Mouse (Mus musculus): Measurements from ENCODE around the gene Slc38a2. TPM values are rescaled to one million over a fixed set of nuclear protein-coding genes. Genes with fewer than 3 reads are reported as not detected.

Slc38a2 gene
- polyA plus RNA-seq, 1 experiment from 2014 or later, result 199 TPM

- H3K27me3 ChIP-seq, result no peaks in the 10 kb centered on the region
- peaks cover 4% of the 10 kb centered on the region for H3K4me1 ChIP-seq
- no peak overlapping the region for H3K27ac ChIP-seq
- ATAC-seq (ENCODE audit: low FRiP score), result no peak
- no peak overlapping the region for H3K9ac ChIP-seq
- no peak overlapping the region for H3K4me3 ChIP-seq (replicated peaks)
- H3K9me3 ChIP-seq, result no peaks in the 10 kb centered on the region
- peaks cover 85% of the 10 kb centered on the region for H3K36me3 ChIP-seq (replicated peaks)
- no peak overlapping the region for H3K4me2 ChIP-seq
- WGBS, result 93% methylated on average over 13 of the region's 13 CpGs
These were observed 8.7 kb downstream of the Slc38a2 start for GRCm38 (mm10) chr15:96690829-96691228.

- no peak for ATAC-seq (ENCODE audit: low FRiP score)
- WGBS, result 92% methylated on average over 9 of the region's 9 CpGs
- peaks cover 76% of the 10 kb centered on the region for H3K36me3 ChIP-seq (replicated peaks)
- H3K27ac ChIP-seq, result no peak overlapping the region
- peaks cover 2% of the 10 kb centered on the region; the same call in 1 of the 2 replicates for H3K4me1 ChIP-seq
- no peak overlapping the region for H3K4me3 ChIP-seq (replicated peaks)
- H3K4me2 ChIP-seq, result no peak overlapping the region
- no peaks in the 10 kb centered on the region for H3K27me3 ChIP-seq
- H3K9me3 ChIP-seq, result no peaks in the 10 kb centered on the region
- H3K9ac ChIP-seq, result no peak overlapping the region
These were observed 9.6 kb downstream of the Slc38a2 start for GRCm38 (mm10) chr15:96689919-96690318.

- 92% methylated on average over 12 of the region's 12 CpGs for WGBS
- peaks cover 65% of the 10 kb centered on the region for H3K36me3 ChIP-seq (replicated peaks)
- H3K4me2 ChIP-seq, result no peak overlapping the region
- no peaks in the 10 kb centered on the region for H3K27me3 ChIP-seq
- no peak overlapping the region for H3K4me3 ChIP-seq (replicated peaks)
- ATAC-seq (ENCODE audit: low FRiP score), result no peak
- H3K9ac ChIP-seq, result no peak overlapping the region
- H3K4me1 ChIP-seq, result 0 out of 2 replicates have a peak, but pooled peaks cover 5% of the 10 kb centered on the region
- no peaks in the 10 kb centered on the region for H3K9me3 ChIP-seq
- H3K27ac ChIP-seq, result no peak overlapping the region
These were observed 10.7 kb downstream of the Slc38a2 start for GRCm38 (mm10) chr15:96688784-96689318.

GRCm38 (mm10) chr15:96688036-96688435 is 11.5 kb downstream of the Slc38a2 start:
- Histone ChIP-seq H3K9ac (no peak overlapping the region), H3K27me3 (no peaks in the 10 kb centered on the region), H3K36me3 (replicated peaks) (peaks cover 57% of the 10 kb centered on the region), H3K9me3 (no peaks in the 10 kb centered on the region), H3K4me1 (0 out of 2 replicates have a peak, but pooled peaks cover 5% of the 10 kb centered on the region), H3K27ac (no peak overlapping the region), H3K4me2 (no peak overlapping the region), H3K4me3 (replicated peaks) (no peak overlapping the region)
- no peak for ATAC-seq (ENCODE audit: low FRiP score)
- 81% methylated on average over 6 of the region's 6 CpGs for WGBS

GRCm38 (mm10) chr15:96687366-96687765 is 12.2 kb downstream of the Slc38a2 start:
- Histone ChIP-seq H3K9ac (no peak overlapping the region), H3K36me3 (replicated peaks) (peaks cover 51% of the 10 kb centered on the region), H3K4me2 (no peak overlapping the region), H3K27me3 (no peaks in the 10 kb centered on the region), H3K4me1 (0 out of 2 replicates have a peak, but pooled peaks cover 5% of the 10 kb centered on the region), H3K27ac (no peak overlapping the region), H3K4me3 (replicated peaks) (no peak overlapping the region), H3K9me3 (no peaks in the 10 kb centered on the region)
- no peak for ATAC-seq (ENCODE audit: low FRiP score)
- WGBS, result 69% methylated on average over 1 of the region's 1 CpGs

GRCm38 (mm10) chr15:96686201-96687159 is 13.1 kb downstream of the Slc38a2 start:
- peak; percentile 30; the same call in 1 of the 2 replicates for ATAC-seq (ENCODE audit: low FRiP score)
- H3K4me2 ChIP-seq, result no peak overlapping the region
- WGBS, result 84% methylated on average over 9 of the region's 9 CpGs
- no peaks in the 10 kb centered on the region for H3K27me3 ChIP-seq
- no peak overlapping the region for H3K9ac ChIP-seq
- no peaks in the 10 kb centered on the region for H3K9me3 ChIP-seq
- no peak overlapping the region for H3K27ac ChIP-seq
- 0 out of 2 replicates have a peak, but pooled peaks cover 5% of the 10 kb centered on the region for H3K4me1 ChIP-seq
- H3K36me3 ChIP-seq (replicated peaks), result peaks cover 42% of the 10 kb centered on the region
- H3K4me3 ChIP-seq (replicated peaks), result no peak overlapping the region

GRCm38 (mm10) chr15:96685273-96685672 is 14.3 kb downstream of the Slc38a2 start:
- Histone ChIP-seq H3K4me1 (0 out of 2 replicates have a peak, but pooled peaks cover 5% of the 10 kb centered on the region), H3K36me3 (replicated peaks) (peaks cover 30% of the 10 kb centered on the region), H3K9ac (no peak overlapping the region), H3K27me3 (no peaks in the 10 kb centered on the region), H3K4me2 (no peak overlapping the region), H3K27ac (no peak overlapping the region), H3K9me3 (no peaks in the 10 kb centered on the region), H3K4me3 (replicated peaks) (no peak overlapping the region)
- 73% methylated on average over 6 of the region's 6 CpGs for WGBS
- ATAC-seq (ENCODE audit: low FRiP score), result no peak

GRCm38 (mm10) chr15:96684132-96684830 is 15.2 kb downstream of the Slc38a2 start:
- ATAC-seq (ENCODE audit: low FRiP score), result no peak
- Histone ChIP-seq H3K9me3 (no peaks in the 10 kb centered on the region), H3K4me1 (0 out of 2 replicates have a peak, but pooled peaks cover 5% of the 10 kb centered on the region), H3K4me3 (replicated peaks) (no peak overlapping the region), H3K36me3 (replicated peaks) (peaks cover 24% of the 10 kb centered on the region), H3K27ac (no peak overlapping the region), H3K27me3 (peaks cover 8% of the 10 kb centered on the region; the same call in 1 of the 2 replicates), H3K4me2 (no peak overlapping the region), H3K9ac (no peak overlapping the region)
- WGBS, result 48% methylated on average over 11 of the region's 11 CpGs

- WGBS, result 72% methylated on average over 19 of the region's 19 CpGs
- Histone ChIP-seq H3K27ac (no peak overlapping the region), H3K27me3 (peaks cover 8% of the 10 kb centered on the region; the same call in 1 of the 2 replicates), H3K4me1 (no peaks in the 10 kb centered on the region), H3K9me3 (no peaks in the 10 kb centered on the region), H3K36me3 (replicated peaks) (no peaks in the 10 kb centered on the region), H3K9ac (no peak overlapping the region), H3K4me2 (no peak overlapping the region), H3K4me3 (replicated peaks) (no peak overlapping the region)
- no peak for ATAC-seq (ENCODE audit: low FRiP score)
These were observed 20.4 kb downstream of the Slc38a2 start for GRCm38 (mm10) chr15:96678871-96679773.

GRCm38 (mm10) chr15:96676518-96676917 is 23.0 kb downstream of the Slc38a2 start:
- 68% methylated on average over 10 of the region's 10 CpGs for WGBS
- Histone ChIP-seq H3K9ac (no peak overlapping the region), H3K27me3 (peaks cover 8% of the 10 kb centered on the region; the same call in 1 of the 2 replicates), H3K27ac (no peak overlapping the region), H3K4me3 (replicated peaks) (no peak overlapping the region), H3K9me3 (no peaks in the 10 kb centered on the region), H3K36me3 (replicated peaks) (no peaks in the 10 kb centered on the region), H3K4me1 (no peaks in the 10 kb centered on the region), H3K4me2 (no peak overlapping the region)
- no peak for ATAC-seq (ENCODE audit: low FRiP score)

- Histone ChIP-seq H3K4me3 (replicated peaks) (no peak overlapping the region), H3K4me1 (no peaks in the 10 kb centered on the region), H3K4me2 (no peak overlapping the region), H3K9me3 (no peaks in the 10 kb centered on the region), H3K36me3 (replicated peaks) (no peaks in the 10 kb centered on the region), H3K27ac (no peak overlapping the region), H3K9ac (no peak overlapping the region), H3K27me3 (peaks cover 8% of the 10 kb centered on the region; the same call in 1 of the 2 replicates)
- WGBS, result 84% methylated on average over 15 of the region's 15 CpGs
- no peak for ATAC-seq (ENCODE audit: low FRiP score)
These were observed 23.8 kb downstream of the Slc38a2 start for GRCm38 (mm10) chr15:96675744-96676143.

Data from forebrain, embryonic 12.5 days (tissue).